Mouse (Mus musculus) forebrain, embryonic 16.5 days (tissue): Measurements from ENCODE around the gene E330009J07Rik. TPM values are rescaled to one million over a fixed set of nuclear protein-coding genes. Genes with fewer than 3 reads are reported as not detected.

Source experiments
- ATAC-seq: fragments of 200-750 bp; cut with Nextera tagmentation; 2 replicates; pipeline ENCODE4 v1.8.0; 2017; ENCODE audit warnings: mild to moderate bottlenecking, moderate library complexity
- H3K27ac ChIP-seq: fragments of 300-500 bp; sonication (generic); 2 replicates; pipeline ENCODE4 v1.5.1; 2014; ENCODE audit warnings: low read length, control low read depth
- H3K27me3 ChIP-seq: fragments of 300-500 bp; sonication (generic); replicated peaks from 2 replicates; pipeline ENCODE4 v1.6.1; 2014; ENCODE audit warnings: low read length; ENCODE audit not compliant: control insufficient read depth, insufficient read depth
- H3K36me3 ChIP-seq: fragments of 300-500 bp; sonication (generic); 2 replicates; pipeline ENCODE4 v1.6.1; 2014; ENCODE audit not compliant: control insufficient read depth, insufficient read depth
- H3K4me1 ChIP-seq: fragments of 300-500 bp; sonication (generic); replicated peaks from 2 replicates; pipeline ENCODE4 v1.6.1; 2014; ENCODE audit warnings: low read length; ENCODE audit not compliant: control insufficient read depth, insufficient read depth
- H3K4me2 ChIP-seq: fragments of 300-500 bp; sonication (generic); 2 replicates; pipeline ENCODE4 v1.6.1; 2014; ENCODE audit warnings: mild to moderate bottlenecking, low read length, control low read depth
- H3K4me3 ChIP-seq: fragments of 300-500 bp; sonication (generic); replicated peaks from 2 replicates; pipeline ENCODE4 v1.5.1; 2014; ENCODE audit warnings: mild to moderate bottlenecking, low read length, control low read depth
- H3K9ac ChIP-seq: fragments of 300-500 bp; sonication (generic); replicated peaks from 2 replicates; pipeline ENCODE4 v1.6.1; 2014; ENCODE audit warnings: low read depth, low read length, control low read depth
- H3K9me3 ChIP-seq: fragments of 300-500 bp; sonication (generic); 2 replicates; pipeline ENCODE4 v1.6.1; 2016; ENCODE audit warnings: low read length; ENCODE audit not compliant: control insufficient read depth
- WGBS: fragments of 180-500 bp; shearing (Covaris S2); extraction: QIAGEN DNeasy Blood & Tissue Kit; methylation state at CpG from one replicate; pipeline ENCODE4 v1.1.7; 2014; 5-methylcytosine and 5-hydroxymethylcytosine counted together
- polyA plus RNA-seq: library from polyadenylated mRNA; unstranded; fragments of >200 nt; fragmentation: Nextera tagmentation; extraction: Ambion mirVana; gene quantifications from 2 replicates; pipeline ENCODE4 v1.2.1, GENCODE M21; 2015

The E330009J07Rik gene
- 43.2 and 50.4 TPM in 2 replicates for polyA plus RNA-seq

GRCm38 (mm10) chr6:40436047-40436483 lies at the start of gene E330009J07Rik:
E330009J07Rik (minus strand) TSS chr6:40436135.
- Histone ChIP-seq H3K9me3 (no peaks in the 10 kb centered on the region), H3K27ac (peak within 1 kb of the TSS; percentile 97), H3K4me3 (peak within 1 kb of the TSS; percentile 91), H3K4me2 (peak within 1 kb of the TSS; percentile 83), H3K27me3 (no peaks in the 10 kb centered on the region), H3K9ac (peak within 1 kb of the TSS; percentile 98), H3K36me3 (no peaks in the 10 kb centered on the region), H3K4me1 (peaks cover 60% of the 10 kb centered on the region)
- under 1% methylated on average over 34 of the region's 38 CpGs for WGBS
- peak; percentile 85 for ATAC-seq

GRCm38 (mm10) chr6:40482318-40482717 lies 46.4 kb upstream of the E330009J07Rik start:
- peaks cover 33% of the 10 kb centered on the region for H3K36me3 ChIP-seq
- no peak overlapping the region for H3K27ac ChIP-seq
- no peak overlapping the region for H3K9ac ChIP-seq
- H3K9me3 ChIP-seq: no peaks in the 10 kb centered on the region
- 86% methylated on average over 5 of the region's 5 CpGs for WGBS
- H3K4me3 ChIP-seq: no peak overlapping the region
- H3K4me2 ChIP-seq: no peak overlapping the region
- no peaks in the 10 kb centered on the region for H3K4me1 ChIP-seq
- no peak for ATAC-seq
- no peaks in the 10 kb centered on the region for H3K27me3 ChIP-seq

- no peak overlapping the region for H3K4me2 ChIP-seq
- H3K36me3 ChIP-seq: peaks cover 48% of the 10 kb centered on the region
- H3K9me3 ChIP-seq: peaks cover 5% of the 10 kb centered on the region; the same call in 1 of the 2 replicates
- no peak overlapping the region for H3K4me3 ChIP-seq
- H3K4me1 ChIP-seq: no peaks in the 10 kb centered on the region
- 92% methylated on average over 1 of the region's 1 CpGs for WGBS
- H3K27ac ChIP-seq: no peak overlapping the region
- ATAC-seq: no peak
- H3K27me3 ChIP-seq: no peaks in the 10 kb centered on the region
- no peak overlapping the region for H3K9ac ChIP-seq
Measured at GRCm38 (mm10) chr6:40479705-40480104, 43.8 kb upstream of the E330009J07Rik start.

GRCm38 (mm10) chr6:40476132-40476531 lies 40.2 kb upstream of the E330009J07Rik start:
- peaks cover 5% of the 10 kb centered on the region; the same call in 1 of the 2 replicates for H3K9me3 ChIP-seq

GRCm38 (mm10) chr6:40471720-40472010 lies 35.7 kb upstream of the E330009J07Rik start:
- ATAC-seq: peak; percentile 31
- WGBS: 0% methylated on average over 7 of the region's 7 CpGs
- Histone ChIP-seq H3K27me3 (no peaks in the 10 kb centered on the region), H3K4me2 (peak overlapping the region; percentile 93), H3K36me3 (peaks cover 20% of the 10 kb centered on the region), H3K4me3 (peak overlapping the region; percentile 80), H3K9me3 (peaks cover 5% of the 10 kb centered on the region; the same call in 1 of the 2 replicates), H3K9ac (peak overlapping the region; percentile 77), H3K27ac (peak overlapping the region; percentile 90), H3K4me1 (peaks cover 10% of the 10 kb centered on the region)

More at GRCm38 (mm10) chr6:40476132-40476531, 40.2 kb upstream of the E330009J07Rik start:
- Histone ChIP-seq H3K4me2 (no peak overlapping the region), H3K36me3 (peaks cover 38% of the 10 kb centered on the region), H3K4me3 (no peak overlapping the region), H3K27ac (no peak overlapping the region), H3K27me3 (no peaks in the 10 kb centered on the region), H3K9ac (no peak overlapping the region), H3K4me1 (peaks cover 10% of the 10 kb centered on the region)
- ATAC-seq: no peak
- WGBS: 84% methylated on average over 4 of the region's 4 CpGs

- Histone ChIP-seq H3K27me3 (no peaks in the 10 kb centered on the region), H3K9me3 (peaks cover 5% of the 10 kb centered on the region; the same call in 1 of the 2 replicates), H3K27ac (peak within 1 kb of the TSS; percentile 90), H3K36me3 (peaks cover 19% of the 10 kb centered on the region), H3K4me2 (peak within 1 kb of the TSS; percentile 95), H3K9ac (peak within 1 kb of the TSS; percentile 77), H3K4me3 (peak within 1 kb of the TSS; percentile 80), H3K4me1 (peaks cover 10% of the 10 kb centered on the region)
- WGBS: under 1% methylated on average over 54 of the region's 54 CpGs
- peak; percentile 97 for ATAC-seq
Measured at GRCm38 (mm10) chr6:40470916-40471719, 35.2 kb upstream of the E330009J07Rik start, which contains the start of gene Ssbp1. Ssbp1 (plus strand) TSS chr6:40471352.

GRCm38 (mm10) chr6:40465710-40466109 lies 29.8 kb upstream of the E330009J07Rik start:
- WGBS: 43% methylated on average over 6 of the region's 6 CpGs
- no peak for ATAC-seq

GRCm38 (mm10) chr6:40454436-40455041 lies 18.6 kb upstream of the E330009J07Rik start:
- Histone ChIP-seq H3K27ac (no peak overlapping the region), H3K27me3 (no peaks in the 10 kb centered on the region), H3K4me2 (no peak overlapping the region), H3K4me1 (no peaks in the 10 kb centered on the region), H3K9ac (no peak overlapping the region), H3K4me3 (no peak overlapping the region), H3K36me3 (no peaks in the 10 kb centered on the region), H3K9me3 (no peaks in the 10 kb centered on the region)
- no peak for ATAC-seq
- WGBS: 21% methylated on average over 7 of the region's 7 CpGs

More at GRCm38 (mm10) chr6:40465710-40466109, 29.8 kb upstream of the E330009J07Rik start:
- Histone ChIP-seq H3K36me3 (no peaks in the 10 kb centered on the region), H3K4me2 (no peak overlapping the region), H3K27ac (no peak overlapping the region), H3K9ac (no peak overlapping the region), H3K27me3 (no peaks in the 10 kb centered on the region), H3K9me3 (no peaks in the 10 kb centered on the region), H3K4me1 (no peaks in the 10 kb centered on the region), H3K4me3 (no peak overlapping the region)

GRCm38 (mm10) chr6:40448626-40449025 lies 12.7 kb upstream of the E330009J07Rik start:
- Histone ChIP-seq H3K27me3 (0 out of 2 replicates have a peak, but pooled peaks cover 3% of the 10 kb centered on the region), H3K27ac (no peak overlapping the region), H3K9ac (no peak overlapping the region), H3K4me3 (no peak overlapping the region), H3K36me3 (no peaks in the 10 kb centered on the region), H3K9me3 (no peaks in the 10 kb centered on the region), H3K4me1 (no peaks in the 10 kb centered on the region), H3K4me2 (no peak overlapping the region)
- no peak for ATAC-seq
